Mouse (Mus musculus) left cerebral cortex, postnatal 25 days (tissue): Measurements from ENCODE around the gene 4930518I15Rik. TPM values are rescaled to one million over a fixed set of nuclear protein-coding genes. Genes with fewer than 3 reads are reported as not detected.
A peak's percentile ranks its signal among the peaks of the same experiment; 100 is the strongest.
"Not testable (repeated sequence)": the region's sequence is repeated elsewhere in the genome, so short reads cannot be mapped to it uniquely, and the experiment has no call there.

Source experiments
- DNase-seq, 2 experiments: peaks; one replicate each; pipeline ENCODE4 v3.0.0; 2022; ENCODE audit warnings: low spot score in 2 of 2, mixed read lengths in 1 of 2
- intact Hi-C: fragments of 180-260 bp; cut with DNase I; formaldehyde crosslinking; loops from one replicate; pipeline ENCODE4 v1.15.1; 2025
- total RNA-seq, 2 experiments: library from RNA; stranded (reverse); gene quantifications; 2 replicates each; pipeline ENCODE4 v1.2.3; 2021

4930518I15Rik gene
- total RNA-seq, 2 experiments from 2014 or later, result 1.5 to 2.1 TPM

DNA sequence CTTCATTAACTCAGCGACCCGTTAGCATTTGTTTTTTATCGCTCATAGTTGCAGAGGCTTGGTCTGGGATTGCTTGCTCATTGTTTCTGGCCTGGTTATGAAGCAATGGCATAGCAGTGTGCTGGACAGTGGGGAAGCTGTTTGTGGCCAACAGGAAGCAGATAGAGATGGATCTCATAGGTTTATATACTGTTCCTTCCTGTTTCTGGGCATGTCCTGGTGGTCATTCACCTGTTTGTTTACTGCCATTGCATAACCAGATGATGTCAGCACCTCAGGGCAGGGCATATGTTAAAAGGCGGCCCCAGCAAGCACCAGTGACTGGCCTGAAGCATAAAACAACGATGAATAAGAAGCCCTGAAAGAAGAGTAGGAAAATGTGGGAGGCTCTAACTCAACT lies 7.2 kb downstream of the 4930518I15Rik start:
- intact Hi-C loops, result loop anchor here (10.0 kb wide), 1 partner anchor 306 kb away; the partner anchor contains the start of gene Aar2
- no peak for DNase-seq

DNA sequence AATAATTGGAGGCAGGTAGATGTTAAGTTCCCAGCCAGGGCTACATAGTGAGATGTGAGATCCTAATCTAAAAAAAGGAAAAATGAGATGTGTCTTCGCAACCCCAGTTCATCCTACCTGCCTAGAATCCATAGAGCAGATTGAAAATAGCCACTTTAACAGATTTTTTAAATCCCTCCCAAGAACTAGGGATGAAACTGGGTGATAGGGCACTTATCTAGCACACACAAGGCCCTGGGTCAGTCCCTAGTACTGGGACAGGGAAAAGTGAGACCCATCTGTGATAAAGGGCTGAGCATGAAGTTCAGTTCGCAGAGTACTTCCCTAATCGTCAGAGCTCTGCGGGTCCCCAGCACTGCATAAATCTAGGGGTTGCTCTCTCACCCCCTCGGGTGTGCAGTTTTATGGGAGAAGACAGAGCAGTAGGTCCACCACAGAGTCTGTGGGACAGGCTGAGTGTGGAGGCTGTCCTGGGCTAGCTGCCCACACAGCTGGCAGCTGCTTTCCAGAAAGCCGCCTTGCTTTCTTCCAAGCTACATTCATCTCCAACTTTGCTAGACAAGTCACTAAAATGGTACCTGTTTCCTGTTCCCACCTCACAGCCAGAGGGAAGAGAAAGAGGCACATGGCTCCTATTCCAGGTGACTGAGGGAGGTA lies 9.1 kb downstream of the 4930518I15Rik start:
- intact Hi-C loops, result no loop called here
- peak in 1 of 2 experiments; percentile 15 for DNase-seq

GRCm38 (mm10) chr2:156847653-156848052 lies 10.1 kb downstream of the 4930518I15Rik start:
- intact Hi-C loops, result no loop called here
- DNase-seq, result no peak

DNA sequence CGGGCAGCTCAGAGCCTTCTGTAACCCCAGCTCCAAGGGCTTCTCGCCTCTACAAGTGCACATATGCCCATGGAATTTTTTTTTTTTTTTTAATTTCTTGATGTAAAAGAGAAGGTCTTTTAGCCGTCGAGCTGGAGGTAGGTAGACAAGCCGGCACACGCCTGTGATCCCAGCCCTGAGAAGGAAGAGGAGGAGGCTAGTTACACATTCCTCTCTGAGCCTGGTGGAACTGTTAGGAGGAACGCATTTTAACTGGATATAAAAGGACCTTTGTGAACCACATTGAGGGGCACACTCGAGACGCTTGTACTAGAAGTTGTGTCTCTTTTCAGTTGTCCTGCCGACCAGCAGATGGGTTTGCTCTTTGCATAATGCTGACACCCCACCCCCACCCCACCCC lies 13.0 kb downstream of the 4930518I15Rik start:
- DNase-seq, result no peak
- intact Hi-C loops, result no loop called here

DNA sequence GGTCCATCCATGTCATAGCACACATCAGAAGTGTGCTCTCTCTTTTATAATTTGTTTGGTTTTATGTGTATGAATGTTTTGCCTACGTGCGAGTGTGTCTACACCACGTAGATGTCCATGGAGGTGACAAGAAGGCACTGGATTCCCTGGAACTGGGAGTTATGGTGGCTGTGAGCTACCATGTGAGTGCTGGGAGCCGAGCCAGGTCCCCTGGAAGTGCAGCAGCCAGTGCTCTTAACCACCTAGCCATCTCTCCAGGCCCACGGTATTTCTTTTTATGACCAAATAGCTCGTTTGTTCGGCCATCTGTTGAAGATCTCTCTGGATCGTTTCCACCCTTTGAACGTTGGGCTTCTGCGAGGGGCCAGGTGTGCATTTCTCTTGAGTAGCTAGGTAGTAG lies 14.4 kb downstream of the 4930518I15Rik start:
- intact Hi-C loops, result no loop called here
- DNase-seq, result no peak

GRCm38 (mm10) chr2:156842711-156843110 lies 15.0 kb downstream of the 4930518I15Rik start:
- intact Hi-C loops, result no loop called here
- no peak for DNase-seq

DNA sequence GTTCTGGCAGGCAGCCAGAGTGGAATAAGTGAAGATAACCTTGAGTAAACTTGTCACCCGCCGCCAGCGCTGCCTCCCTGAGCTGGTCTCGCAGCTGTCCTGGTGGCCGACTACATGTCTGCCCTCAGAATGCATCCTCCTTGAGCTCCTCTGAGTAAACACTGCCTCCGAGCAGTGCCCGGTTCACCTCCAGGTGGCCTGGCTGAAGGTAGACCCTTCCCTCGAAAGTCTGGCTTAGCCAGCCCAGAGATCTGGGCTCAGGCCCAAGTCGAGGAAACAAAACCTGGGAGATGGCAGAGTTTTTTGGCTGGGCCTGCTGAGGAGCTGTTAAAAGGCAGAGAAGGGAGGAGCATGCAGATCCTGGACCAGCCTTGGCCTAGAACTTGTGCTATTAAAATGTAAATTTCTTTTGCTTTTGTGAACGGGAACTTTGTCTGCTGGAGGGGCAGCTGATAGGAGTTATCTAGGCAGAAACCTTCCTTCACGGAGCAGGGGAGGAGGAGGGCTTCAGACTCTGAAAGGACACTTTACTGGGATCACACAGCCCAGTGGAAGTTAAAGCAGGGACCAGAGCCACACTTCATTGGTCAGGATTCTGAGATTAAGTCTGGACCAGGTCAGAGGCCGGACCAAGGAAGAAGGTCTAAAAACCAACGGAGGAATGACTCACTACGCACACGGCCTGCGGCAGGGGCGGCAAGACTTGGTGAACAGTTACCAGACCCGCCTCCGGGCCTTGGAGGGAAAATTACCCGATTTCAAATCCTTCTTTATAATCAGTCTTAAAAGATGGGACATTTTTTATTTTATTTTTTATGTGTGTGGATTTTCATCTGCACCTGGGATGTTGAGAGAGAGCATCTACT lies 15.7 kb downstream of the 4930518I15Rik start:
- intact Hi-C loops, result no loop called here
- DNase-seq, result peak; percentile 16 to 43

DNA sequence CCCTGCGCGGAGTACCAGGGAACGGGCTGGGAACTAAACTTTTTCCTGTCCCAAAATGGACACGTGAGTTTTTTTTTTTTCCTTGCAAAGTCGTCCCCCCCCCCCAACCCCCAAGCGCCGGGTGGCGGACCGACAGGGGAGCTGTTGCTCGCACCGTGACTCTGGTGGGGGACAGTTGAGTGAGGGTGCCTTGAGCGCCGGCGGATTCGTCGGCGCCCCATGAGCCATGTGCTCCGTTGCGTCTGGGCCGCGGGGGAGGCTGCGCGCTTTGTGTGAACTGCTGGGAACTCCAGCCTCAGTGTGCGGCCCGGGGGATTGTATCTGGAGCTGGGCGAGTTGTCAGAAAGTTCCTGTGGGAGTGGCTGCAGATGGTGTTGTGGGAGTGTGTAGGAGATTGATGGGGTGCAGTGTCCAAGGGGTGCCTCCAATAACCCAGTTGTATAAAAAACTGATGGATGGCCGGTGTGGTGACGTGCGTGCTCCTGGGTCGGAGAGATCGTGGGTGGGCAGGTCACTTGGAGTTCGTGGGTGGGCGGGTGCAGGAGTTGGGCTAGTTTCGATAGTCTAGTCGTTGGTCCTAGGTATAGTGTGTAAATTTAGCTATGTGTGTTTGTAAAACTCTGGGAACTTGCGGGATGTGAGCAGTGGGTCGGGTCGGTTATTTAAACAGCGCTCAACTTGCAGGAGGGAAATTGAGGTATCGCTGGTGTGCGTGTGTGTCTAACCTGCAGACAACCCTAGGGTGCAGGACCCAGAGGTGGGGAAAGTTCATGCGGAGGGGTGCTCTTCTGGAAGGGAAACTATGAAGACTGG lies 16.5 kb downstream of the 4930518I15Rik start:
- peak; percentile 14 to 73 for DNase-seq
- intact Hi-C loops, result no loop called here

DNA sequence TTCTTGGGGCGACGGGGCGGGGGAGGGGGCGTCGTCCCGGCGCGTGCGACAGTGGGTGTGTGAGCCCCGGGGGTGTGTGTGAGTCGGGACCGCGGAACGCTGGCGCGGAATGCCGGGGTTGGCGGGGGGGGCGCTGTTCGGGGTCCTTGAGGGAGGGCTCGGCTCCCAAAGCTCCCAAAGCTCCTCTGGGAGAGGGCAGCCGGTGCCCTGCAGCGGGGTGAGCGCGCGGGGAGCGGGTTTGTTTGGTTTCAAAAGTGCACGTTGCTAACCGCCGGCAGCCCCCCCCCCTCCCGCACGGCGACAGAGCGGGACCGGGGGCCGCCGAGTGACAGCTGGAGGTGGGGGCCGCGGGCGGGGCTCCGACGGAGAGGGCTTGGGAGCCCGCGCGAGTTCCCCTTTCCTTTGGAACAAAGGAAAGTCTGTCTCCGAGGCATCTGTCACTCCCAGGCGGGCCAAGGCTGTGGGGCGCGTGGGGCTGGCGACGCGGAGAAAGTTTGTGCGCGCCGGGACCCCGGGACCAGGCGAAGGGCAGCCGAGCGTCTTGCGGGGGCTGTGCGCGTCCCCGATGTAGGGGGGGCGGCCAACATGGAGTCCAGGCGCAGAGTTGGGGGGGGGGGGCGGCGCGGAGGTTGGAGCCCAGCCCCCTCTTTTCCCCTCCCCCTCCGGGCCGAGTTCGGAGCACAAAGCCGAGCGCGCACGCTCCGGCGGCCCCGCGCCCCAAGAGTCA lies 17.3 kb downstream of the 4930518I15Rik start:
- intact Hi-C loops, result no loop called here
- DNase-seq, result no peak

DNA sequence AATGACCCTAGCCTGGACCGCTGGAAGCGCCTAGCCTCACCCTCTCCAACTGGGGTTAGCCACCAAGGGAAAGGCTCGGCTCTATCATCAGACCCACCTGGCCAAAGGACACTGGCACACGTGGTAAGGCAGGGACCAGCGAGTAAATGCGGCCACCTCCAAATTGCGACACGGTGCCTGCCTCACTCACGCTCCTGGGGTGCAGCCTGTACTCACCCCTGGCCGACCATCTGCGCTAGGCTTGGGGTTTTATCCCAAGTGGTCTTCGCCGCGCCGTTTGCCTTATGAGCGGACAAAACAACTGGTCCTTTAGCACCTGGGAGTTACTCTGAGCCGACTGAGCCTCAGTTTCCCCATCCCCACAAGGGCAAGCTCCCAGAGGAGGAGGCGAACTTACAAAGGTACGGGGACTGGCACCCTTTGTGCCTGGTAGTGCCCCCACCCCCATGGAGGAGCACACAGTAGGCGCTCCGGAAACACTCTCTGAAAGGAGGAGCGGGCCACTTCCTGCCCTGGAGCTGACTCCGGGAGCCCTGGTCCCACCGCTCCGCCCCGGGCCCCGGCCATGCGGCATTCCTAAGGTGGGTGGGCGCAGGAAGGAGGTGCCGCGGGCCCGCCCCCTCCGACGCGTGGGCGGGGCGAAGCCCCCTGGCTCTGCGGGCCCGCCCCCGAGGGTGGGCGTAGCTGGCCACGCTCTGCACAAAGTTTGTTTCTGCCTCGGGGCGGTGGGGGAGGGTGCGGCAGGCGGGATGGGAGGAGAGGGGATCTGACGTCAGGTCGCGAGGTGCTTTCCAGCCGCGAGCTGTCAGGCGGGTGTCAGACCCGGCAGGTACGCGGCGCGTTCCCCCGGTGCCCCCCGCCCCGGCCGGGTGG lies 18.2 kb downstream of the 4930518I15Rik start, which contains the start of gene Tgif2:
Gene Tgif2 (plus strand): TSS at position 689 of the 873 bp plus-strand sequence.
- intact Hi-C loops, result no loop called here
- DNase-seq, result no peak

DNA sequence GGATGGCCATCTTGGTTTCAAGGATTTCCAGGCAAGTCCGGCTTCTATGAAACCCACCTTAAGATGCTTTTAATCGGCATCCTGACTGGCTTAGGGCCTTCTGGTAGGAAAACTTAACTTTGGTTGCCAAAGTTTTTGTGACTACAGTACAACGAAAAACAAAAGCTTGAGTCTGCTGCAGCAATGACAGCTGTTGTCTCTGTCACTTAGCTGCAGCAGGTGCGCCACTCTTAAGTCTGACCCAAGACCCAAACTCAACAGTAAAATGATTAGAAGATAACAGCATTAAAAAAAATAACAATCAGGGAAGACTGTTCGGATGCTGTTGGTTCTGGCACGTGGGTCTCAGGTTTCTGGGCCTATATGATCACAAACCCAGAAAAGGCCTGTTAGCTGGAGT lies 18.9 kb downstream of the 4930518I15Rik start:
- intact Hi-C loops, result no loop called here
- no peak for DNase-seq

DNA sequence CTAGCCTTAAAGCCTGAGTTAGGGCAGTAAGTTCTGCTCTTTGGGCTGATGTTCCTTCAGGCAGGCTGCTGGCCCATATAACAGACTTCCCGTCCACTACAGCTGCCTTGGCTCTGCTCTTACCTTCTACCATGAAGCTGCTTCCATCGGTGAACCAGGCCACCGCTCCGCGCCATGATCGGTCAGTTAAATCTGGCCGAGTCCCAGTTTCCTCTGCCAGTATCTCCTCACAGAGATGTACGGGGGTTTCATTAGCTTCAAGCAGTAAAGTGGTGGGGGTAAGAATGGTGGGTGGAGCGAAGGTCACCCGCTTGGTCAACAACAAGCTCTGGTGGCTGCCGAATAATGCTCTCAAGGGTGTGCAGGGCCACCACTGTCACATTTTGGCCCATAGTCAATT lies 23.4 kb downstream of the 4930518I15Rik start:
- DNase-seq, result no peak
- intact Hi-C loops, result no loop called here

DNA sequence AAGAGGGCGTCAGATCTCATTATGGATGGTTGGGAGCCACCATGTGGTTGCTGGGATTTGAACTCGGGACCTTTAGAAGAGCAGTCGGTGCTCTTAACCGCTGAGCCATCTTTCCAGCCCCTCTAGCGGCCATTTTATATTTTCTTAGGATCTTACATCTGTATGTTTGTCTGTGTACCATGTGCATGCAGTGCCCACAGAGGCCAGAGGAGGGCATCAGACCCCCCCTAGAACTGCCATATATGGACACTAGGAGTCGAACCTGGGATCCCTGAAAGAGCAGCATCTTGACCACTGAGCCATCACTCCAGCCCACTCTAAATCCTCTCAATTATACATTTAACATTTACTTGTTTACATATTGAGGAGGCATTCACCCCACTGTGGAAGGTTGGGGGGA lies 32.6 kb downstream of the 4930518I15Rik start:
- intact Hi-C loops, result loop anchor here (5.0 kb wide), 1 partner anchor 43 kb away; no protein-coding TSS in a partner anchor

GRCm38 (mm10) chr2:156816116-156816515 lies 41.6 kb downstream of the 4930518I15Rik start:
- intact Hi-C loops, result no loop called here
- no peak for DNase-seq

More for the DNA sequence above, 32.6 kb downstream of the 4930518I15Rik start:
- DNase-seq, result not testable (repeated sequence)

DNA sequence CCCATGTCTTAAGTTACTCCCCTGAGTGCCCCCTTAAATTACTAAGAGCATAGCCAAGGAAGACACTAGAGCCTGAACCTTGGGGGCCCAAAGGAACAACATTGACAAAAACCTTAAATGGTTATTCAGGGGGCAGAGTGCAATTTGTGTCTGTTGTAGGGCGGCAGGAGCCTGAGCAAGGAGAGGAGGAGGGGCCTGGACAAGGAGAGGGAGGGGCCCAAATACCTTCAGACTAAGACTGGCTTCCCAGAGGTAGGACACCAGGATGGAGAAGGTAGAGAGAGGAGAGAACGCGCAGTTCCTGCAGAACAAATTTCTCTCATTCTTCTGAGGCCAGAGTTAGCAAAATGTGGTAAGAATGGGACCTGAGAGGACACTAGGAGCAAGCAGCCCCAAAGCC lies 42.3 kb downstream of the 4930518I15Rik start:
- no peak for DNase-seq
- intact Hi-C loops, result no loop called here

DNA sequence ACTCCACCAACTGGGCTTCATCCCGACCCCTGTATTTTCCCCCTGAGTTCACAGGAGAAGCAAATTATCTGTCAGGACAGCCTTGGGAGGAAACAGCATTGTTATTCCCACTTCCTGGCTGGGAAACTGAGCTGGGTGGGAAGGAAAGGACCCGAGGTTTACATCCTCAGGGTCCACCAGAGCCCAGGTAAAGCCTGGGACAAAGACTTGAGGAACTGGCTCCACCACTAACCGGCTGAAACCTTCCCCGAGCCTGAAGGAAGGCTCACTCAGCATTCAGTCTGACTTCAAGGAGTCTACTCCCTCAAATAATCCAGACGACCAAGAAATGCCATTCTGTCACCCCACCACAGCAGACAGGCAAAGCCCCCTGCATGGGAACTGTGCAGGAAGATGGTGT lies 42.9 kb downstream of the 4930518I15Rik start:
- intact Hi-C loops, result no loop called here

GRCm38 (mm10) chr2:156814344-156814801 lies 43.4 kb downstream of the 4930518I15Rik start:
- intact Hi-C loops, result no loop called here
- DNase-seq, result no peak

More for the DNA sequence above, 42.9 kb downstream of the 4930518I15Rik start:
- no peak for DNase-seq

- intact Hi-C loops, result no loop called here
- no peak for DNase-seq
Measured at GRCm38 (mm10) chr2:156811556-156811955, 46.2 kb downstream of the 4930518I15Rik start.
